Mouse (Mus musculus) heart, postnatal 4 days (tissue): ENCODE data around the gene Frs2. TPM values are rescaled to one million over a fixed set of nuclear protein-coding genes. Genes with fewer than 3 reads are reported as not detected.
"Not testable (repeated sequence)": the region's sequence is repeated elsewhere in the genome, so short reads cannot be mapped to it uniquely, and the experiment has no call there.

Source experiments
- DNase-seq: peaks from one replicate; pipeline ENCODE4 v3.0.0; 2021
- total RNA-seq, 2 experiments: library from RNA; stranded (reverse); gene quantifications; 2 replicates each; pipeline ENCODE4 v1.2.3; 2021

Gene Frs2
- total RNA-seq, 2 experiments from 2014 or later, result 23.5 to 25.6 TPM

GRCm38 (mm10) chr10:117042295-117042694 is 106.0 kb downstream of the Frs2 start:
- peak; percentile 76 for DNase-seq

- DNase-seq, result peak; percentile 44
Measured at GRCm38 (mm10) chr10:117040355-117040754, 108.0 kb downstream of the Frs2 start.

GRCm38 (mm10) chr10:117033785-117034184 is 114.5 kb downstream of the Frs2 start:
- DNase-seq, result peak; percentile 91

- no peak for DNase-seq
Measured at GRCm38 (mm10) chr10:117031160-117031559, 117.2 kb downstream of the Frs2 start.

GRCm38 (mm10) chr10:117026176-117026575 is 122.2 kb downstream of the Frs2 start:
- DNase-seq, result no peak

- DNase-seq, result not testable (repeated sequence)
Measured at GRCm38 (mm10) chr10:117025776-117026175, 122.6 kb downstream of the Frs2 start.

GRCm38 (mm10) chr10:117023693-117024092 is 124.6 kb downstream of the Frs2 start:
- no peak for DNase-seq

- DNase-seq, result no peak
Measured at GRCm38 (mm10) chr10:117021020-117021754, 127.1 kb downstream of the Frs2 start.

Other genes starting within 250 kb of the Frs2 start
- 10 to 100 TPM; 87.7 to 90.2 TPM for gene Rab3ip, start 197.8 kb downstream of the Frs2 start, total RNA-seq
- gene Gm10271, start 175.9 kb downstream of the Frs2 start, total RNA-seq, result not detected
- 1 to 10 TPM; 1.2 to 1.7 TPM for gene Best3, start 162.2 kb downstream of the Frs2 start, total RNA-seq
- 100 to 1,000 TPM; 102 to 106 TPM for gene Lrrc10, start 103.2 kb downstream of the Frs2 start, total RNA-seq
- gene Cct2, start 84.7 kb downstream of the Frs2 start, total RNA-seq, result 100 to 1,000 TPM; 188 to 195 TPM
- 10 to 100 TPM; 38.9 to 41.0 TPM for gene Yeats4, start 76.0 kb upstream of the Frs2 start, total RNA-seq
- not detected for gene 9530003J23Rik, start 90.2 kb upstream of the Frs2 start, total RNA-seq
- gene Lyz2, start 133.8 kb upstream of the Frs2 start, total RNA-seq, result 10 to 100 TPM; 23.5 to 24.2 TPM
- gene Lyz1, start 144.3 kb upstream of the Frs2 start, total RNA-seq, result 1 to 10 TPM; 1.8 to 2.2 TPM
- 10 to 100 TPM; 76.1 to 80.0 TPM for gene Cpsf6, start 231.5 kb upstream of the Frs2 start, total RNA-seq